Mouse (Mus musculus): Measurements from ENCODE around the gene Klhl21. TPM values are rescaled to one million over a fixed set of nuclear protein-coding genes. Genes with fewer than 3 reads are reported as not detected.

Gene Klhl21
- total and polyA plus RNA-seq, 2 experiments from 2014 or later = 4.1 to 13.2 TPM

GRCm38 (mm10) chr4:151992091-151992490, 16.5 kb upstream of the Klhl21 start:
- DNase-seq (ENCODE audit: low spot score) = no peak
- WGBS = 95% methylated on average over 9 of the region's 9 CpGs
- Histone ChIP-seq H3K27me3 (ENCODE audit: insufficient read depth, low read length) (no peaks in the 10 kb centered on the region), H3K9ac (replicated peaks; ENCODE audit: low read length, poor library complexity, severe bottlenecking) (no peak overlapping the region), H3K4me2 (ENCODE audit: low read depth, low read length, poor library complexity, severe bottlenecking) (no peak overlapping the region), H3K4me1 (ENCODE audit: insufficient read depth, low read length) (peaks cover 10% of the 10 kb centered on the region; the same call in 1 of the 2 replicates), H3K27ac (ENCODE audit: low read depth, low read length) (no peak overlapping the region), H3K9me3 (ENCODE audit: low read length) (no peaks in the 10 kb centered on the region), H3K36me3 (ENCODE audit: insufficient read depth, low read length) (peaks cover 25% of the 10 kb centered on the region), H3K4me3 (ENCODE audit: low read depth, low read length) (no peak overlapping the region)
- no peak for ATAC-seq (ENCODE audit: low FRiP score)
- TF ChIP-seq CTCF (IDR thresholded peaks at IDR 0.05) = no peak

DNA sequence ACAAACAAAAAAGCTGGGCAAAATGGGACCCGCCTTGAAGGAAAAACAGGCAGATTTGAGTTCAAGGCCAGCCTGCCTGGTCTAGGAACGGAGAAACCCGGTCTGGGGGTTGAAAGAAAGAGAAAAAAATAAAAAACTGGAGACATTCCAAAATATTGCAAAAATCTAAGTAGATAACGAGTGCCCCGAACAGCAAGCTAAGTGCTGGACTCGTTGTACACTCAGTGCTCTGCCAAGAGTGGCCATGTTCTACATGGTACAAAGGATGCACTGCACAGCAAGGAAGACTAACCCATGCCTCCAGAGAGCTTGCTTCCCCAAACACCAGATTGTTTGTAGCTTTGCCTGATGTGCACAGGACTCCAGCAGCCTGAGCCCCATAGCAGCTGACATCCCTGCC, 15.6 kb upstream of the Klhl21 start:
- Histone ChIP-seq H3K9ac (replicated peaks; ENCODE audit: low read length, poor library complexity, severe bottlenecking) (no peak overlapping the region), H3K36me3 (ENCODE audit: insufficient read depth, low read length) (peaks cover 25% of the 10 kb centered on the region), H3K27ac (ENCODE audit: low read depth, low read length) (no peak overlapping the region), H3K9me3 (ENCODE audit: low read length) (no peaks in the 10 kb centered on the region), H3K4me2 (ENCODE audit: low read depth, low read length, poor library complexity, severe bottlenecking) (no peak overlapping the region), H3K4me1 (ENCODE audit: insufficient read depth, low read length) (peaks cover 11% of the 10 kb centered on the region; the same call in 1 of the 2 replicates), H3K27me3 (ENCODE audit: insufficient read depth, low read length) (no peaks in the 10 kb centered on the region), H3K4me3 (ENCODE audit: low read depth, low read length) (no peak overlapping the region)
- TF ChIP-seq CTCF (IDR thresholded peaks at IDR 0.05) = no peak
- ATAC-seq (ENCODE audit: low FRiP score) (no peak), DNase-seq (ENCODE audit: low spot score) (no peak)
- WGBS = 81% methylated on average over 6 of the region's 6 CpGs

DNA sequence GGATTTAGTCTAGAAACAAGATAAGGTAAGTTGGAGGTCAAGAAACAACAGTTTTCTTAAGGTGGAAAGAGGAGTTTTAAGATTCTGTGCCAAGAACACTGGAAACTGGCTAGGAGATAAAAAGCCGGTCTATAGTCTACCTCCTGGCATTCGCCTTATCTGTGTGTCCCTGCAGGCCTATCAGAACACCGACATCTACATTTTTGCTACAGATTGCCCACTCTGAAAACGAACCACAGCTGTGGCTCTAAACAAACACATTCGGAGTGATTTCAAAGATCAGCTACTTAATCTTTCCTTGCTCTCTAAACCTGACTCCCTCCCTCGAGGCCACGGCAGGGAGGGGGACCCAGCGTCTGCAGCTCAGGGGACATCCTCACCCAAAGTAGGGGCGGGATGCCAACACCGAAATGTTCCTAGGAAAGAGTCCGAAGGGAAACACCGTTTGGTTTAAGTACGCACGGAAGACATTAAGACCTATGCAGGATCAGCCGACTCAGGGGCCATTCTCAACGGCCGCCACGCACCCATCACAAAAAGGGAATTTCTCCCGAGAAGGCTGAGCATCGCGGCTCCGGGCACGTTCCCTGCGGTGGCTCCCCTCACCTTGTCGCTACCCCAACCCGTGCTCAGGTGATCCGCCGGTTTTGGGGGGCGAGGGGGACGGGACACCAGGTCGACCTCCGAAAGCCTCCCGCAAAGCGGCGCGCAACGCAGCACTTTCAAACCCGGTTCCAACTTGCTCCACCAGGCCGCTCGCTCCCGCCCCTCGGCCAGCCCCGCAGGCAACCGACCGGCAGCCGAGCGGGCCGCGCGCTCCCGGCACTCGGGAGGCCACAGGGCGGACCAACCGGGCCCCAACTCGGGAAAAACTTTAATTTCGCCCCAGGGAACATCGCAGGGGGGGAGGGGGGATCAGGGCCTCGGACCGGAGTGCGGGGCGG, 14.1 kb upstream of the Klhl21 start:
- 1% methylated on average over 57 of the region's 61 CpGs for WGBS
- H3K9ac ChIP-seq (replicated peaks; ENCODE audit: low read length, poor library complexity, severe bottlenecking) = peak overlapping the region; percentile 87

GRCm38 (mm10) chr4:151995371-151996172, 13.0 kb upstream of the Klhl21 start:
- no peak for DNase-seq (ENCODE audit: low spot score)
- H3K4me3 ChIP-seq (ENCODE audit: low read depth, low read length) = peak overlapping the region; percentile 97
- peak overlapping the region; percentile 97 for H3K4me2 ChIP-seq (ENCODE audit: low read depth, low read length, poor library complexity, severe bottlenecking)
- no peak for TF ChIP-seq CTCF (IDR thresholded peaks at IDR 0.05)
- no peaks in the 10 kb centered on the region for H3K9me3 ChIP-seq (ENCODE audit: low read length)
- H3K4me1 ChIP-seq (ENCODE audit: insufficient read depth, low read length) = peaks cover 10% of the 10 kb centered on the region; the same call in 1 of the 2 replicates
- ATAC-seq (ENCODE audit: low FRiP score) = peak; percentile 42
- peaks cover 20% of the 10 kb centered on the region for H3K36me3 ChIP-seq (ENCODE audit: insufficient read depth, low read length)
- peak overlapping the region; percentile 55 for H3K27ac ChIP-seq (ENCODE audit: low read depth, low read length)
- 2% methylated on average over 64 of the region's 111 CpGs for WGBS
- no peaks in the 10 kb centered on the region for H3K27me3 ChIP-seq (ENCODE audit: insufficient read depth, low read length)
- H3K9ac ChIP-seq (replicated peaks; ENCODE audit: low read length, poor library complexity, severe bottlenecking) = peak overlapping the region; percentile 87

More for the DNA sequence above, 14.1 kb upstream of the Klhl21 start:
- TF ChIP-seq CTCF (IDR thresholded peaks at IDR 0.05) = no peak
- Histone ChIP-seq H3K36me3 (ENCODE audit: insufficient read depth, low read length) (peaks cover 22% of the 10 kb centered on the region), H3K27me3 (ENCODE audit: insufficient read depth, low read length) (no peaks in the 10 kb centered on the region), H3K4me2 (ENCODE audit: low read depth, low read length, poor library complexity, severe bottlenecking) (peak overlapping the region; percentile 97), H3K4me3 (ENCODE audit: low read depth, low read length) (peak overlapping the region; percentile 97), H3K4me1 (ENCODE audit: insufficient read depth, low read length) (peaks cover 10% of the 10 kb centered on the region; the same call in 1 of the 2 replicates), H3K9me3 (ENCODE audit: low read length) (no peaks in the 10 kb centered on the region), H3K27ac (ENCODE audit: low read depth, low read length) (no peak overlapping the region)
- ATAC-seq (ENCODE audit: low FRiP score) (no peak), DNase-seq (ENCODE audit: low spot score) (no peak)

DNA sequence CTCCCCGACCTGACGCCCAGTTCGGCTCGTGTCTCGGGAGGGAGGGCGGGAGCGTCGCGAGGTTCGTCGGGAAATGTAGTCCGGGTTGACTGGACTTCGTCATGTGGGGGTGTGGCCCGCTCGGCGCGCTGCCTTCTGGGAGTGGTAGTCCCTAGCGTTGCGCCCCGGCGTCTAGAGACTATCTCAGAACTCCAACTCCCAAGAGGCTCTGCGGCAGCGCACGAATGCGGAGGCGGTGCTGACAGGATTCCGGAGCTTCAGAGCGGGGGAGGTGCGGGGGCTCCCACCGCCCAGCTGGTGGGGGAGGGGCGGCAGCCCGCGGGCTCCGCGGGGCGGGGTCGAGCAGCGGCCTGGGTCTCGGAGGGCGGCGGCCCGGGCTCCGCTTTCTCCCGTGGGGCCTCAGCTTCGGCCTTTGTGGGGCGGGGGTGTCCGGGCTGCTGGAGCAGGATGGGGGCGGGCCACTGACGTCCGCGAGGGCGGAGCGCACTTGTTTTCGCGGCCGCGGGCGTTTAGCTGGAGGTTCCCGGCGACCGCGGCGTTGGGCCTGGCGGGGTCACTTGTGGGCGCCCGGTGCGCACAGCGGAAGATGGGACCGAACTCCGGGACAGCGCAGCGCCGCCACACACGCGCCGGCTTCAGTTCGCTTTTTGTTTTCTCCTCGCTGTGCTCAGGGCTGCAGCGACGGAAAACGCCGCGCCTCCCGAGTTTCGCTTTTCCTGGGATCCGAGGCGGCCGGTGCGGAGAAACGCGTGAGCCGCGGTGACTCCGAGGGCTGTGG, 12.2 kb upstream of the Klhl21 start, which contains the start of gene Phf13:
TSS of gene Phf13 (minus strand) at position 86 of the 778 bp plus-strand sequence.
- ATAC-seq (ENCODE audit: low FRiP score) (peak; percentile 97), DNase-seq (ENCODE audit: low spot score) (peak; percentile 100)
- Histone ChIP-seq H3K27me3 (ENCODE audit: insufficient read depth, low read length) (no peaks in the 10 kb centered on the region), H3K27ac (ENCODE audit: low read depth, low read length) (peak within 1 kb of the TSS; percentile 77), H3K36me3 (ENCODE audit: insufficient read depth, low read length) (peaks cover 12% of the 10 kb centered on the region), H3K9me3 (ENCODE audit: low read length) (no peaks in the 10 kb centered on the region), H3K4me3 (ENCODE audit: low read depth, low read length) (peak within 1 kb of the TSS; percentile 97), H3K4me2 (ENCODE audit: low read depth, low read length, poor library complexity, severe bottlenecking) (peak within 1 kb of the TSS; percentile 97), H3K4me1 (ENCODE audit: insufficient read depth, low read length) (peaks cover 10% of the 10 kb centered on the region; the same call in 1 of the 2 replicates), H3K9ac (replicated peaks; ENCODE audit: low read length, poor library complexity, severe bottlenecking) (peak within 1 kb of the TSS; percentile 87)
- WGBS = under 1% methylated on average over 56 of the region's 94 CpGs
- no peak for TF ChIP-seq CTCF (IDR thresholded peaks at IDR 0.05)

Measured in midbrain, postnatal 0 days (tissue).